Mouse (Mus musculus): ENCODE data around the gene Olfr1377. TPM values are rescaled to one million over a fixed set of nuclear protein-coding genes. Genes with fewer than 3 reads are reported as not detected.

Olfr1377 gene
- 0.13 and 0.20 TPM in 2 replicates for polyA plus RNA-seq (2015; fragmentation: Nextera tagmentation; extraction: Ambion mirVana)

GRCm38 (mm10) chr11:50981667-50982066 is at the start of gene Olfr1377:
TSS of gene Olfr1377 (plus strand) at chr11:50981967.
- Histone ChIP-seq H3K27me3 (no peaks in the 10 kb centered on the region), H3K4me2 (replicated peaks) (no peak within 1 kb of the TSS), H3K9me3 (replicated peaks) (no peaks in the 10 kb centered on the region), H3K9ac (no peak within 1 kb of the TSS), H3K27ac (replicated peaks) (no peak within 1 kb of the TSS), H3K36me3 (no peaks in the 10 kb centered on the region), H3K4me1 (no peaks in the 10 kb centered on the region), H3K4me3 (replicated peaks) (no peak within 1 kb of the TSS)
- 68% methylated on average over 5 of the region's 5 CpGs for WGBS
- ATAC-seq (ENCODE audit: insufficient number of reproducible peaks, low FRiP score, low TSS enrichment, low read depth), result no peak

DNA sequence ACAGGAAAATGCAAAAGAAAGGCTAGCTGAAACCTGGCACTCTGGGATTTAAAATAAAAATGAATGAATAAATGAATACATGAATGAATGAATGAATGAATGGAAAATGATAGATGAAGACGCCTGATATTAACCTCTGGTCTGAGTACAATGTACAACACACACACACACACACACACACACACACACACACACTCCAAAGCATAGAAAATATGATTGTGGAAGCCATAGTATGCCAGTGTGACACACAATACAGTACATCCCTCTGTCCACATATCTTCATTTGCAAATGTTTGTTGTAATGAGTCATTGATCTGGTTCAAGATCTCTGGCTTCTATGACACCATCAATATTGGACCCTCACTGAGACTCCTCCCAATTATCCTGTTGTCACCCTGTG is 49.7 kb upstream of the Olfr1377 start:
- peaks cover 9% of the 10 kb centered on the region; the same call in 1 of the 2 replicates for H3K4me1 ChIP-seq
- H3K4me3 ChIP-seq (replicated peaks), result peak overlapping the region; percentile 77
- H3K27me3 ChIP-seq, result 0 out of 2 replicates have a peak, but pooled peaks cover 3% of the 10 kb centered on the region
- 75% methylated on average over 1 of the region's 1 CpGs for WGBS
- H3K27ac ChIP-seq (replicated peaks), result no peak overlapping the region
- ATAC-seq (ENCODE audit: insufficient number of reproducible peaks, low FRiP score, low TSS enrichment, low read depth), result no peak
- no peaks in the 10 kb centered on the region for H3K9me3 ChIP-seq (replicated peaks)
- no peak overlapping the region for H3K9ac ChIP-seq
- no peaks in the 10 kb centered on the region for H3K36me3 ChIP-seq
- peak overlapping the region; percentile 90 for H3K4me2 ChIP-seq (replicated peaks)

DNA sequence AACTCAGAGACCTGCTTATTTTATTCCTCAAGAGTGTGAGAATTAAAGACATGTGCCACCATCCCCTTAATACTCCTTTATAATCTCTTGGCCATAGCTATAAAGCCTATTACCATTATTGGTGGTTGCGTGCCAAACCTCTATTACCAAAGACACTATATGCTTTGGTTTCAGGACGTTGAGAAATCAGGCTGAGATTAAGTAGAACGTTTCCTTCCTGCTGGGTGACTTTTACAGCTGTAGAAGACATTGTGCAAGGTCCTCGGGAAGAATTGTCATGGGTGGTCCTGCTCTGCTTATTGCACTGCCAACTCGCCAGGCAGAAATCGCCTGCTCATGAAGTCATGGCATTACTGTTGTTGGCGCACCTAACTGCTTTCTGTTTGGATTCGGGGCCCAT is 43.3 kb upstream of the Olfr1377 start:
- no peak overlapping the region for H3K4me3 ChIP-seq (replicated peaks)
- no peak overlapping the region for H3K9ac ChIP-seq
- no peaks in the 10 kb centered on the region for H3K9me3 ChIP-seq (replicated peaks)
- 79% methylated on average over 8 of the region's 8 CpGs for WGBS
- H3K27ac ChIP-seq (replicated peaks), result no peak overlapping the region
- H3K27me3 ChIP-seq, result no peaks in the 10 kb centered on the region
- no peaks in the 10 kb centered on the region for H3K4me1 ChIP-seq
- ATAC-seq (ENCODE audit: insufficient number of reproducible peaks, low FRiP score, low TSS enrichment, low read depth), result no peak
- no peak overlapping the region for H3K4me2 ChIP-seq (replicated peaks)
- H3K36me3 ChIP-seq, result no peaks in the 10 kb centered on the region

DNA sequence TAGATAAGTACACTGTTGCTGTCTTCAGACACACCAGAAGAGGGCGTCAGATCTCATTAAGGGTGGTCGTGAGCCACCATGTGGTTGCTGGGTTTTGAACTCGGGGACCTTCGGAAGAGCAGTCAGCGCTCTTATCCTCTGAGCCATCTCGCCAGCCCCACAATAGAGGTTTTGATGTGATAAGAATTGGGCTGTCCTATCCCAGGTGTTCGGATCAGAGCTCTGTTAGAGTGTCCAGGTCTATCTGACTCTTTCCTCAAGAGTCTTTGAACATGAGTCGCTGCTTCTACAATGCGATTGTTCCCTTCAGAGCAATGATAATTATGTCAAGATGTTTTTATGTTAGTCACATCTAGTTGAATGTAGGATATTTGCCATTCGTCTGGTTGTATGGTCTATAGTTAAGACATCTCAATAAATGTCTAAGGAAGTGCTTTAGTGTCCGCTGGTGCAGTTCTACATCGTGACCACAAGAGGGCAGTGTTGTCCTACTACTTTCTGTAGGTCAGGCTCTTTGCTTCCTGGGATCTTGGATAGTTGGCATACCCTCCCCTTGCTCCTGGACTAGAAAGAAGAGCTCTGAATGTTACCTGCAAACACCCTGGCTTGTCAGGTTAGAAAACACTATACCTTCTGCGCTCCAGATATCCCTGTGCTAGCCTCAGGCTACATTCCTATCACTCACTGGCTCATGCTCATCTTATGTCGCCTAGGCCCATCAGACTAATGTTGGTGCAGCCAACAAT is 42.0 kb upstream of the Olfr1377 start:
- 32% methylated on average over 14 of the region's 14 CpGs for WGBS
- no peaks in the 10 kb centered on the region for H3K4me1 ChIP-seq
- H3K4me3 ChIP-seq (replicated peaks), result no peak overlapping the region
- no peaks in the 10 kb centered on the region for H3K9me3 ChIP-seq (replicated peaks)
- H3K27me3 ChIP-seq, result no peaks in the 10 kb centered on the region
- no peak overlapping the region for H3K4me2 ChIP-seq (replicated peaks)
- ATAC-seq (ENCODE audit: insufficient number of reproducible peaks, low FRiP score, low TSS enrichment, low read depth), result no peak
- H3K36me3 ChIP-seq, result no peaks in the 10 kb centered on the region
- H3K27ac ChIP-seq (replicated peaks), result no peak overlapping the region
- H3K9ac ChIP-seq, result no peak overlapping the region

- H3K27me3 ChIP-seq, result no peaks in the 10 kb centered on the region
- H3K9ac ChIP-seq, result no peak overlapping the region
- H3K27ac ChIP-seq (replicated peaks), result no peak overlapping the region
- H3K9me3 ChIP-seq (replicated peaks), result no peaks in the 10 kb centered on the region
- H3K4me3 ChIP-seq (replicated peaks), result no peak overlapping the region
- no peak for ATAC-seq (ENCODE audit: insufficient number of reproducible peaks, low FRiP score, low TSS enrichment, low read depth)
- no peaks in the 10 kb centered on the region for H3K36me3 ChIP-seq
- H3K4me1 ChIP-seq, result no peaks in the 10 kb centered on the region
- H3K4me2 ChIP-seq (replicated peaks), result no peak overlapping the region
- 67% methylated on average over 12 of the region's 12 CpGs for WGBS
Measured at GRCm38 (mm10) chr11:50942386-50942785, 39.4 kb upstream of the Olfr1377 start.

DNA sequence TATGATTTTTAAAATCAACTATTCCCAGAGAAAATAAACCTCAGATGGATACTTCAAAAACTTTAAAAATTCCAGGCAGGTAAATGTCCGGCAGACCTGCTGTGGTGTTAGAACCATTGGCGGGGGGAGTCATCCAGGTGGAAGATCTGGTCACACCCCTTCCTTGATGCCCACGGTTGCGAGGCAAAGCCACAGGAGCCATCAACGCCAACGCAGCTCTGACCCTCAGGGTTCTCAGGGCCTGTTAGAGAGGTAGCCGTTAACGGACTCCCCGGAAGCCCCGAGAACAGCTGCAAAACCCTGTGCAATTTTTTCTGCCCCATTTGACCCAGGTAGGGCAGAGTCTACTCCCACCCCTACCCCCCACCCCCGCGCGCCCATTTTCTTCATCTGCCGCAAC is 38.3 kb upstream of the Olfr1377 start, which contains the start of gene 4933414I15Rik:
Gene 4933414I15Rik, minus strand, starts transcription at position 260 of the 400 bp plus-strand sequence.
- no peaks in the 10 kb centered on the region for H3K36me3 ChIP-seq
- no peak within 1 kb of the TSS for H3K9ac ChIP-seq
- no peak within 1 kb of the TSS for H3K4me2 ChIP-seq (replicated peaks)
- H3K9me3 ChIP-seq (replicated peaks), result no peaks in the 10 kb centered on the region
- WGBS, result 77% methylated on average over 14 of the region's 14 CpGs
- ATAC-seq (ENCODE audit: insufficient number of reproducible peaks, low FRiP score, low TSS enrichment, low read depth), result no peak
- H3K4me3 ChIP-seq (replicated peaks), result no peak within 1 kb of the TSS
- H3K27ac ChIP-seq (replicated peaks), result no peak within 1 kb of the TSS
- no peaks in the 10 kb centered on the region for H3K4me1 ChIP-seq
- H3K27me3 ChIP-seq, result no peaks in the 10 kb centered on the region

DNA sequence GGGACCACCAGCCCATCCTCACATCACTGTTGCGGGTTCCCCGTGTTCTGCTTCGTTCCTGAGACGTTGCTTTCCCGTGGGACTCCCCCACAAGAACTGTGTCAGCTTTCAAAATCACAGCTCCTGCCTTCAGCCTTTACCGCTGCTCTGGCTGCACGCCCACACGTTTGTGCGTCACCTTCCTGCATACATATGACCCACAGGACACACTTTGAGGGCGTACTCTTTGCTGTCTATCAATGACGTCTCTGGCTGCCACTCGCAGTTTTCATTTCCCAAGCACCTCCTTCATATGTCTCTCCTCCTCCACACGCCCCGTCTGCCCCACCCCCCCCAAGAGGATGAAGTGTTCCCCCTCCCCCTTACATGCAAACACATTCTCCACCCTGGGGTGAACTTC is 29.5 kb upstream of the Olfr1377 start:
- no peak for ATAC-seq (ENCODE audit: insufficient number of reproducible peaks, low FRiP score, low TSS enrichment, low read depth)

GRCm38 (mm10) chr11:50953665-50954064 is 28.1 kb upstream of the Olfr1377 start, which contains the start of gene Prop1:
TSS of gene Prop1 (minus strand) at chr11:50953765.
- WGBS, result 66% methylated on average over 6 of the region's 6 CpGs
- no peak within 1 kb of the TSS for H3K4me3 ChIP-seq (replicated peaks)
- H3K4me1 ChIP-seq, result no peaks in the 10 kb centered on the region
- H3K9me3 ChIP-seq (replicated peaks), result no peaks in the 10 kb centered on the region
- no peak for ATAC-seq (ENCODE audit: insufficient number of reproducible peaks, low FRiP score, low TSS enrichment, low read depth)
- H3K27ac ChIP-seq (replicated peaks), result no peak within 1 kb of the TSS
- H3K4me2 ChIP-seq (replicated peaks), result no peak within 1 kb of the TSS
- H3K27me3 ChIP-seq, result no peaks in the 10 kb centered on the region
- no peaks in the 10 kb centered on the region for H3K36me3 ChIP-seq
- H3K9ac ChIP-seq, result no peak within 1 kb of the TSS

More for the DNA sequence above, 29.5 kb upstream of the Olfr1377 start:
- no peaks in the 10 kb centered on the region for H3K36me3 ChIP-seq
- no peaks in the 10 kb centered on the region for H3K9me3 ChIP-seq (replicated peaks)
- 68% methylated on average over 14 of the region's 14 CpGs for WGBS
- H3K4me1 ChIP-seq, result no peaks in the 10 kb centered on the region
- no peak overlapping the region for H3K9ac ChIP-seq
- no peak overlapping the region for H3K4me2 ChIP-seq (replicated peaks)
- H3K27ac ChIP-seq (replicated peaks), result no peak overlapping the region
- H3K4me3 ChIP-seq (replicated peaks), result no peak overlapping the region
- no peaks in the 10 kb centered on the region for H3K27me3 ChIP-seq

- Histone ChIP-seq H3K4me3 (replicated peaks) (no peak overlapping the region), H3K4me2 (replicated peaks) (no peak overlapping the region), H3K4me1 (no peaks in the 10 kb centered on the region), H3K36me3 (no peaks in the 10 kb centered on the region), H3K9me3 (replicated peaks) (no peaks in the 10 kb centered on the region), H3K27me3 (no peaks in the 10 kb centered on the region), H3K9ac (no peak overlapping the region), H3K27ac (replicated peaks) (no peak overlapping the region)
- ATAC-seq (ENCODE audit: insufficient number of reproducible peaks, low FRiP score, low TSS enrichment, low read depth), result no peak
- 70% methylated on average over 2 of the region's 2 CpGs for WGBS
Measured at GRCm38 (mm10) chr11:50964886-50965285, 16.9 kb upstream of the Olfr1377 start.

DNA sequence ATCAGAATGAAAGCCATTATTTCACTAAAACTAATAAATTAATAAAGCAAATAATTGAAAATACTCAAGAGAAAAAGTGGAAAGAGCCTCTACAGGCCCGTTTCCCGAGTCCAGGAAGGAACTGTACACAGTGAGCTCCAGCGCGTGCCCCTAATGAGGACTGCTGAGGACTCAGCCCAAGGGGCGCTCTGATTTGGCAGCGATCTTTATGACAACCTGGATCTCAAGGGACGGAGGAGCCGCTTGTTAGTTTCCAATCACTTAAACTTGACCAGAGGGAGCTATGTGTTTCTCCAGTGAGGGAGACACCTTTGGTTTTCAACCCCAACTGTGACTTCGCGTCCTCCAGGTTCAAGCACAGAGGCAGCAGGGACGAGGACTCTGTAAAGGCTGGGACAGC is 15.5 kb upstream of the Olfr1377 start, which contains the start of gene Olfr1378:
Gene Olfr1378, plus strand, starts transcription at position 301 of the 400 bp plus-strand sequence.
- H3K4me2 ChIP-seq (replicated peaks), result no peak within 1 kb of the TSS
- H3K9ac ChIP-seq, result no peak within 1 kb of the TSS
- no peak for ATAC-seq (ENCODE audit: insufficient number of reproducible peaks, low FRiP score, low TSS enrichment, low read depth)
- no peaks in the 10 kb centered on the region for H3K36me3 ChIP-seq
- 84% methylated on average over 11 of the region's 11 CpGs for WGBS
- no peaks in the 10 kb centered on the region for H3K4me1 ChIP-seq
- no peaks in the 10 kb centered on the region for H3K9me3 ChIP-seq (replicated peaks)
- H3K4me3 ChIP-seq (replicated peaks), result no peak within 1 kb of the TSS
- H3K27ac ChIP-seq (replicated peaks), result no peak within 1 kb of the TSS
- no peaks in the 10 kb centered on the region for H3K27me3 ChIP-seq

GRCm38 (mm10) chr11:50977216-50977615 is 4.6 kb upstream of the Olfr1377 start:
- H3K9me3 ChIP-seq (replicated peaks), result no peaks in the 10 kb centered on the region
- 69% methylated on average over 4 of the region's 4 CpGs for WGBS
- ATAC-seq (ENCODE audit: insufficient number of reproducible peaks, low FRiP score, low TSS enrichment, low read depth), result no peak

DNA sequence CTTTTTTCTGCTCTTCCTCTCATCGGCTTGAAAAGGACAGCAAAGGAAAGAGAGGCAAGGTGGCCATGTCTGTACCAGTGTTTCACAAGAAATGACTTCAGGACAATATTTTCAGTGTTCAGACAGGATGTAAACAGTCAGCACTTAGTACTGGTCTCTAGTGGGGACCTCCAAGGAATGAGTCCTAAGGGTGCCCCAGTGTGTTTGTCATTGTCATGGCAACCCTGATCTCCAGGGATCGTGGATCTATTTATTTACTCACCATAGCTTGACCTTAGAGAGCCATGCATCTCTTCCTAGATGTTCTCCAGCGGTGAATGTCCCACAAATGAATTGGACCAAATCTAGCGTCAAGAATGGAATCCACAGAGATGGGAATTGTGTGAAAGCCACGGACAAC is 21.5 kb downstream of the Olfr1377 start, which contains the start of gene Olfr51:
Gene Olfr51, plus strand, starts transcription at position 301 of the 400 bp plus-strand sequence.
- H3K27ac ChIP-seq (replicated peaks), result no peak within 1 kb of the TSS
- H3K9ac ChIP-seq, result no peak within 1 kb of the TSS
- no peaks in the 10 kb centered on the region for H3K27me3 ChIP-seq
- H3K4me3 ChIP-seq (replicated peaks), result no peak within 1 kb of the TSS
- no peak for ATAC-seq (ENCODE audit: insufficient number of reproducible peaks, low FRiP score, low TSS enrichment, low read depth)
- H3K36me3 ChIP-seq, result no peaks in the 10 kb centered on the region
- no peaks in the 10 kb centered on the region for H3K4me1 ChIP-seq
- WGBS, result 72% methylated on average over 5 of the region's 5 CpGs
- H3K4me2 ChIP-seq (replicated peaks), result no peak within 1 kb of the TSS
- H3K9me3 ChIP-seq (replicated peaks), result no peaks in the 10 kb centered on the region

More at GRCm38 (mm10) chr11:50977216-50977615, 4.6 kb upstream of the Olfr1377 start:
- no peaks in the 10 kb centered on the region for H3K36me3 ChIP-seq
- no peak overlapping the region for H3K4me3 ChIP-seq (replicated peaks)
- H3K27ac ChIP-seq (replicated peaks), result no peak overlapping the region
- H3K9ac ChIP-seq, result no peak overlapping the region
- H3K4me2 ChIP-seq (replicated peaks), result no peak overlapping the region
- no peaks in the 10 kb centered on the region for H3K4me1 ChIP-seq
- H3K27me3 ChIP-seq, result no peaks in the 10 kb centered on the region
